Mouse (Mus musculus) heart, postnatal 14 days (tissue): ENCODE measurements at regions not wholly inside any gene's neighbourhood (a gene's known extent, or its start where the extent isn't known, plus 50 kb on each side); places are given as distances from the start of the nearest gene placed in this dataset.

Source experiments
- DNase-seq, 2 experiments: peaks; one replicate each; pipeline ENCODE4 v3.0.0; 2021 to 2022
- intact Hi-C: fragments of 180-260 bp; cut with DNase I; formaldehyde crosslinking; loops from one replicate; pipeline ENCODE4 v1.15.1; 2025

GRCm38 (mm10) chr1:142605224-142605623 lies 1035.2 kb upstream of the B3galt2 start:
- intact Hi-C loops, result no loop called here
- no peak for DNase-seq

DNA sequence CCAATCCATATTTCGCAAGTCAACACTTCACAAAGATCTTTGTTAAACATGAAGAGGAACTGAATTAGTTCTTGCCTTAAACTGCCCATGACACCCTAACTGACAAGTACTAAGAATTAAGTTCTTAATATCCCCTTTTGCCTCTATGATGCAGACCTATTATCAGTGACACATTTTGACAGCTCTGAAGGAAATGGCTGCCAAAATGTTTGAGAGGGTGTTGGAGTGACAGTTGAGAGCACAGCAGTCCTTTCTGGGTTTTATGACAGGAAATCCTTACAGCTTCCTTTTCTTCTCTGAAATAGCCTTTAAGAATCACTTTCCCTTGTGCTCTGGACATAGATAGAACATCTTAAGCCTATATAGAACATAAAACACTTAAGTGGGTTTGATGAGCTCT lies 1034.4 kb upstream of the B3galt2 start:
- intact Hi-C loops, result no loop called here
- no peak for DNase-seq

DNA sequence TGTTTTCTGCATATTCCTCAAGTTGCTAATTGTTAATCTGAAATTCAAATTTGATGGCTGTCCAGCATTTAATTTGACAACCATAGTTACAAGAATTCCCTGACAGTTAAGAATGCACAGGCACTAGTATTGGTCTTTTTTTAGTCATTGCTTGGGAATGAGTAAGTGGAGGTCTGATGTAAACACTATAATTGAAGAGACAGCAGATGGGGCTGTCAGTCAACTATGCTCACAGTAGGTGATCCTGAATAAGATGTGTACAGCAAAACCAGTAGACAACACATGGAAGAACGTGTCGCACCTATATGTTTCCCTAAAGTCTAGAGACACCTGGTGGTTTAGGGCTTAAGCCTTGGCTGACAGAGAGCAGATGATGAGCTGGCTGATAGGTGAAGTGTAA lies 1019.0 kb upstream of the B3galt2 start:
- no peak for DNase-seq
- intact Hi-C loops, result no loop called here

DNA sequence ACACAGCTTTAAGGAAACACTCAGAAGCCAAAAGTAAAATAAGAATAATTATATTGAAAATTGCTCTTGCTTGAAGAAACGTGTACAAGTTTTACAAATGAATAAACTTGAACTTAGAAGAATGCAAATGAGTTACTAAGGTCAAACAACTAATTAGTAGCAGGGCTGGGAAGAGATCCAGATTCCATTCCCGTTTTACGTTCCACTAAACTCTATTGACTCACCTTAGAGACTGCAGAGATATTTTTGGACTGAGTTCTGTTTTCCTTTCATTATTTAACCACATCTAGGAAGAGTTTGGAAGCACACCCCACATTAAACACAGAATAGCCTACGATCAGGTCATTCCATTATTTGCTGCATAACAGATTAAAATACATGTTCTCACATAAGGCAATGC lies 1016.2 kb upstream of the B3galt2 start:
- intact Hi-C loops, result no loop called here
- no peak for DNase-seq

DNA sequence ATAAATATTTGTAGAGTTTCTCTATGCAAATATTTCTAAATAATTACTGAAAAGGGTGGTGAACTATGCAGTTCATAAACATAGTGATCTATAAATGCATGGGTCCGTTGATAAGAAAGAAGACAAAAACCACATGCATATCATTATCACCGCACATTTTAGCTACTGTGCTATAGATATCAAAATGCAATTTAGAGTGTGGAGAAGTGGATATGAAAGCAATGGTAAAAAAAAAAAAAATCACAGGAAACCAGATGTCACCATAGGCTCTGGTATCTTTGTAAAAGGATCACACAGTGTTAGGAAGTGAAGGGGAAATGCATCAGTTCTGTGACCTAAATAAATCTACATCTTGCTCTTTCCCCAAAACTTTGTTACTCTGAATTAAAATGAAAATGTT lies 985.2 kb upstream of the B3galt2 start:
- intact Hi-C loops, result no loop called here
- no peak for DNase-seq

DNA sequence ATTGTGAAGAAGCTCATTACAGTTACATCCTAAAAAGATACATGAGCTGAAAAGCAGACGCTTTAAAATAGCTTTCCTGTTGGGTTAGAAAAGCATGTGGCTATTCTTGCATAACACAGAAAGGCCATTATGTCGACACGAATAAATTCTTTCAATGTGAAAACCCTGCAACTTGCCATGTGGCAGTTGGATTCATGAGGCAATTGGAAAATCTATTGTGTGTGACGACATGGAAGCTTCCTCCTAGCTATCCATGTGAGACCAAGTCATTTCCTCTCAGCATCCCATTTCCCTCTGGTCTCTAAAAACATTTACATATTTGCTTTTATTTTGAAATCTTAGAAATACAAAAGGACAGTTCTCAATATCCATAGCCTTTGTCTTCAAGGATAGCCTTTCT lies 975.2 kb upstream of the B3galt2 start:
- DNase-seq, result no peak
- intact Hi-C loops, result no loop called here

DNA sequence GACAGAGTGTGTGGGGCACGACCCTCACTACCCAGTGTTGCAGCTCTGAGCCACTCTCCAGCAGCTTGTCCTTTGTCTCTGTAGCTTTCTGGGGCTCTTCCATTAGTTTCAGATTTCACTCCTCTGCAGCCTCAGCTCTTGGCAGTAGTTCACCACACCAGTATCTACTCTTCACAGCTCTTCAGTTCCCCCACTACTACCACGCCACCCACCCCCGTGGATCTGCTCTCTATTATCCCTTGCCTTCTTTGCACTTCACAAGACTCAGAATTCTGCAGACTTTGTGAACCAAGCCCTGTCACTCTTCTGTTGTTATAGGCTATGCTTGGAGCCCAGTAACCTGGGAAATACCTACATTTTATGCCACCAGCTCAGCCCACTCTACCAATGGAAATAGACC lies 960.5 kb upstream of the B3galt2 start:
- intact Hi-C loops, result no loop called here
- DNase-seq, result no peak

DNA sequence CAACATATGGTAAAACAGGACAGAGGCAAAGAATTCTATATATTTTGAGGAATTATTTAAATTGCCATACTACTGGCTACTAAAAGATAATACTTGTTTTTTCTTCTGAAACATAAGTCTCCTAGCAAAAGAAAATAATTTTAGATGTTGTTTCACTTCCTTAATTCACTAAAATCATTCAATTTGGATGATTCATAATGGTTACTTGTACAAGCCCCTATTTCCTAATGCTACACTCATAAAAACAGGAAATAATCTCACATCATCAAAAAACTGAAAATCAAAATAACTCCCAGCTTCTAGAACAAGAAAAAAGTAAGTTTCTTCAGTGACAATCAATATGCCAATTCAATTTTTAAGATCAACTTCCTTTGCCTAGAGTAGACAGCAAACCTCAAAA lies 951.6 kb upstream of the B3galt2 start:
- DNase-seq, result no peak
- intact Hi-C loops, result no loop called here

- no peak for DNase-seq
- intact Hi-C loops, result no loop called here
These were observed 945.3 kb upstream of the B3galt2 start for GRCm38 (mm10) chr1:142695179-142695578.

GRCm38 (mm10) chr1:142708263-142708662 lies 932.2 kb upstream of the B3galt2 start:
- no peak for DNase-seq
- intact Hi-C loops, result no loop called here

GRCm38 (mm10) chr1:142730259-142730658 lies 910.2 kb upstream of the B3galt2 start:
- intact Hi-C loops, result no loop called here
- no peak for DNase-seq

GRCm38 (mm10) chr1:142734108-142734507 lies 906.4 kb upstream of the B3galt2 start:
- intact Hi-C loops, result no loop called here
- DNase-seq, result no peak

GRCm38 (mm10) chr1:142738376-142738775 lies 902.1 kb upstream of the B3galt2 start:
- intact Hi-C loops, result no loop called here
- no peak for DNase-seq

- intact Hi-C loops, result no loop called here
- DNase-seq, result peak in 1 of 2 experiments; percentile 14
These were observed 898.2 kb upstream of the B3galt2 start for GRCm38 (mm10) chr1:142742307-142742706.

- DNase-seq, result no peak
- intact Hi-C loops, result no loop called here
These were observed 869.5 kb upstream of the B3galt2 start for GRCm38 (mm10) chr1:142771010-142771409.
